Mouse (Mus musculus): ENCODE measurements at regions not wholly inside any gene's neighbourhood (a gene's known extent, or its start where the extent isn't known, plus 50 kb on each side); places are given as distances from the start of the nearest gene placed in this dataset.

- H3K9ac ChIP-seq (ENCODE audit: low read length), result no peak overlapping the region
- TF ChIP-seq EP300 (optimal IDR thresholded peaks at IDR 0.05) (no peak), CTCF (IDR thresholded peaks at IDR 0.05; ENCODE audit: low read depth) (no peak)
- no peak overlapping the region for H3K4me3 ChIP-seq (ENCODE audit: low read depth, low read length)
- no peaks in the 10 kb centered on the region for H3K36me3 ChIP-seq (ENCODE audit: control insufficient read depth, insufficient read depth, low read length)
- no peak for ATAC-seq (ENCODE audit: low FRiP score, low TSS enrichment)
- H3K9me3 ChIP-seq (ENCODE audit: control insufficient read depth, low read length), result peaks cover 5% of the 10 kb centered on the region; the same call in 1 of the 2 replicates
- 87% methylated on average over 1 of the region's 1 CpGs for WGBS
- no peak overlapping the region for H3K27ac ChIP-seq (replicated peaks)
- H3K4me1 ChIP-seq (replicated peaks; ENCODE audit: control insufficient read depth, insufficient read depth), result no peaks in the 10 kb centered on the region
- no peaks in the 10 kb centered on the region for H3K27me3 ChIP-seq (ENCODE audit: control insufficient read depth, insufficient read depth, low read length)
- DNase-seq (ENCODE audit: low spot score), result no peak
- no peak overlapping the region for H3K4me2 ChIP-seq (replicated peaks; ENCODE audit: low read depth)
Observed at GRCm38 (mm10) chr14:62058100-62058499, 234.3 kb upstream of the Rnaseh2b start.

- Histone ChIP-seq H3K36me3 (ENCODE audit: control insufficient read depth, insufficient read depth, low read length) (no peaks in the 10 kb centered on the region), H3K27ac (replicated peaks) (no peak overlapping the region), H3K9ac (ENCODE audit: low read length) (no peak overlapping the region), H3K4me3 (ENCODE audit: low read depth, low read length) (no peak overlapping the region), H3K27me3 (ENCODE audit: control insufficient read depth, insufficient read depth, low read length) (no peaks in the 10 kb centered on the region), H3K4me2 (replicated peaks; ENCODE audit: low read depth) (no peak overlapping the region), H3K9me3 (ENCODE audit: control insufficient read depth, low read length) (no peaks in the 10 kb centered on the region), H3K4me1 (replicated peaks; ENCODE audit: control insufficient read depth, insufficient read depth) (no peaks in the 10 kb centered on the region)
- ATAC-seq (ENCODE audit: low FRiP score, low TSS enrichment) (no peak), DNase-seq (ENCODE audit: low spot score) (no peak)
- no peak for TF ChIP-seq CTCF (IDR thresholded peaks at IDR 0.05; ENCODE audit: low read depth)
- no peak for TF ChIP-seq EP300 (optimal IDR thresholded peaks at IDR 0.05)
- 79% methylated on average over 6 of the region's 6 CpGs for WGBS
Observed at GRCm38 (mm10) chr14:62071140-62071539, 221.2 kb upstream of the Rnaseh2b start.

- H3K4me1 ChIP-seq (replicated peaks; ENCODE audit: control insufficient read depth, insufficient read depth), result no peaks in the 10 kb centered on the region
- 47% methylated on average over 2 of the region's 2 CpGs for WGBS
- H3K36me3 ChIP-seq (ENCODE audit: control insufficient read depth, insufficient read depth, low read length), result no peaks in the 10 kb centered on the region
- no peaks in the 10 kb centered on the region for H3K27me3 ChIP-seq (ENCODE audit: control insufficient read depth, insufficient read depth, low read length)
- no peaks in the 10 kb centered on the region for H3K9me3 ChIP-seq (ENCODE audit: control insufficient read depth, low read length)
- no peak for TF ChIP-seq EP300 (optimal IDR thresholded peaks at IDR 0.05)
- no peak for TF ChIP-seq CTCF (IDR thresholded peaks at IDR 0.05; ENCODE audit: low read depth)
- DNase-seq (ENCODE audit: low spot score), result no peak
- H3K9ac ChIP-seq (ENCODE audit: low read length), result no peak overlapping the region
- H3K4me2 ChIP-seq (replicated peaks; ENCODE audit: low read depth), result no peak overlapping the region
- H3K27ac ChIP-seq (replicated peaks), result no peak overlapping the region
- ATAC-seq (ENCODE audit: low FRiP score, low TSS enrichment), result no peak
- H3K4me3 ChIP-seq (ENCODE audit: low read depth, low read length), result no peak overlapping the region
Observed at GRCm38 (mm10) chr14:62084047-62084446, 208.3 kb upstream of the Rnaseh2b start.

- TF ChIP-seq EP300 (optimal IDR thresholded peaks at IDR 0.05), result no peak
- TF ChIP-seq CTCF (IDR thresholded peaks at IDR 0.05; ENCODE audit: low read depth), result no peak
- H3K4me1 ChIP-seq (replicated peaks; ENCODE audit: control insufficient read depth, insufficient read depth), result no peaks in the 10 kb centered on the region
- H3K9me3 ChIP-seq (ENCODE audit: control insufficient read depth, low read length), result no peaks in the 10 kb centered on the region
- no peaks in the 10 kb centered on the region for H3K36me3 ChIP-seq (ENCODE audit: control insufficient read depth, insufficient read depth, low read length)
- H3K4me2 ChIP-seq (replicated peaks; ENCODE audit: low read depth), result no peak overlapping the region
- H3K27me3 ChIP-seq (ENCODE audit: control insufficient read depth, insufficient read depth, low read length), result no peaks in the 10 kb centered on the region
- H3K27ac ChIP-seq (replicated peaks), result no peak overlapping the region
- no peak for DNase-seq (ENCODE audit: low spot score)
- no peak overlapping the region for H3K9ac ChIP-seq (ENCODE audit: low read length)
- no peak for ATAC-seq (ENCODE audit: low FRiP score, low TSS enrichment)
- no peak overlapping the region for H3K4me3 ChIP-seq (ENCODE audit: low read depth, low read length)
- 61% methylated on average over 3 of the region's 3 CpGs for WGBS
Observed at GRCm38 (mm10) chr14:62088174-62088573, 204.2 kb upstream of the Rnaseh2b start.

GRCm38 (mm10) chr14:62117532-62117931 is 174.9 kb upstream of the Rnaseh2b start:
- DNase-seq (ENCODE audit: low spot score), result no peak
- ATAC-seq (ENCODE audit: low FRiP score, low TSS enrichment), result no peak

GRCm38 (mm10) chr14:62118542-62118953 is 173.8 kb upstream of the Rnaseh2b start:
- H3K4me3 ChIP-seq (ENCODE audit: low read depth, low read length), result no peak overlapping the region

More at GRCm38 (mm10) chr14:62117532-62117931, 174.9 kb upstream of the Rnaseh2b start:
- Histone ChIP-seq H3K36me3 (ENCODE audit: control insufficient read depth, insufficient read depth, low read length) (no peaks in the 10 kb centered on the region), H3K9ac (ENCODE audit: low read length) (no peak overlapping the region), H3K4me1 (replicated peaks; ENCODE audit: control insufficient read depth, insufficient read depth) (no peaks in the 10 kb centered on the region), H3K27me3 (ENCODE audit: control insufficient read depth, insufficient read depth, low read length) (no peaks in the 10 kb centered on the region), H3K27ac (replicated peaks) (no peak overlapping the region), H3K4me2 (replicated peaks; ENCODE audit: low read depth) (no peak overlapping the region), H3K9me3 (ENCODE audit: control insufficient read depth, low read length) (no peaks in the 10 kb centered on the region), H3K4me3 (ENCODE audit: low read depth, low read length) (no peak overlapping the region)
- 63% methylated on average over 3 of the region's 3 CpGs for WGBS
- TF ChIP-seq EP300 (optimal IDR thresholded peaks at IDR 0.05) (no peak), CTCF (IDR thresholded peaks at IDR 0.05; ENCODE audit: low read depth) (no peak)

More at GRCm38 (mm10) chr14:62118542-62118953, 173.8 kb upstream of the Rnaseh2b start:
- H3K4me1 ChIP-seq (replicated peaks; ENCODE audit: control insufficient read depth, insufficient read depth), result no peaks in the 10 kb centered on the region
- no peaks in the 10 kb centered on the region for H3K27me3 ChIP-seq (ENCODE audit: control insufficient read depth, insufficient read depth, low read length)
- H3K4me2 ChIP-seq (replicated peaks; ENCODE audit: low read depth), result no peak overlapping the region
- no peak overlapping the region for H3K27ac ChIP-seq (replicated peaks)
- H3K9ac ChIP-seq (ENCODE audit: low read length), result no peak overlapping the region
- H3K36me3 ChIP-seq (ENCODE audit: control insufficient read depth, insufficient read depth, low read length), result no peaks in the 10 kb centered on the region
- 34% methylated on average over 2 of the region's 2 CpGs for WGBS
- DNase-seq (ENCODE audit: low spot score), result no peak
- no peak for TF ChIP-seq CTCF (IDR thresholded peaks at IDR 0.05; ENCODE audit: low read depth)
- TF ChIP-seq EP300 (optimal IDR thresholded peaks at IDR 0.05), result no peak
- no peak for ATAC-seq (ENCODE audit: low FRiP score, low TSS enrichment)
- no peaks in the 10 kb centered on the region for H3K9me3 ChIP-seq (ENCODE audit: control insufficient read depth, low read length)

Measured in stomach, postnatal 0 days (tissue).